Mouse (Mus musculus): Measurements from ENCODE around the gene Hist1h2af.

Gene Hist1h2af

DNA sequence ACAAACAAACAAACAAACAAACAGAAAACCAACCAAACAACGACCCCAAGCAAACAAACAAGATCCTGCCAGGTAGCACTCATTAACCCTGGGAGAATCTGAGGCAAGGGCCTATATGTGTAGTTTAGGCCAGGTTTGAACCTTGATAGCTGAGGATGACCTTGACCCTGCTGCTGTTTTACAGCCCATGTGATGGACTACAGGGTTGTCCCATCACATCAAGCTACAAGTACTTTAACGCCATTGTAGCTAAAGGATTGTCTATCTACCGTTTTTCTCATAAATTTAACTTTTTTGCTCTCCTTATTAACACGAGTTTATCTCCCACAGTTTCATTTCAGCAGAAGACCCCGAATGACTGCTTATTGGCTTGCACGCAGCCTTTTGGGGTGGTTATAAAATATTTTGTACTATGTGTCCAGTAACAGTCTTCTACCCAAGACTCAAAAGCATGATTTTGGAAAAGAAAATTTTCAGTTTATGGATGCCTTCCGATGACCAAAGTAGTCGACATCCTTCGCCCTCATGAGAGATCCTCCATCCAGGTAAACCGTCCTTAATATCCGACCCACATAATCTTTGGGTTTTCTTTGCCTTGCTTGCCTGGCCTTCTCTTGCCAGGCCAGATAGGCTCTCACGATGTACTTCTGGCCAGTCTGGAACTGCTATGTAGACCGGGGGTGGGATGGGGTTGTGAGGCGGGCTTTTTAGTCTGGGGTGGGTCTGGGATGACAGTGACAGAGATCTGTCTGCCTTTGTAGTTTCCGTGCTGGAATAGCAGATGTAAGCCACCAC lies 17.7 kb upstream of the Hist1h2af start:
- DNase-seq: no peak

DNA sequence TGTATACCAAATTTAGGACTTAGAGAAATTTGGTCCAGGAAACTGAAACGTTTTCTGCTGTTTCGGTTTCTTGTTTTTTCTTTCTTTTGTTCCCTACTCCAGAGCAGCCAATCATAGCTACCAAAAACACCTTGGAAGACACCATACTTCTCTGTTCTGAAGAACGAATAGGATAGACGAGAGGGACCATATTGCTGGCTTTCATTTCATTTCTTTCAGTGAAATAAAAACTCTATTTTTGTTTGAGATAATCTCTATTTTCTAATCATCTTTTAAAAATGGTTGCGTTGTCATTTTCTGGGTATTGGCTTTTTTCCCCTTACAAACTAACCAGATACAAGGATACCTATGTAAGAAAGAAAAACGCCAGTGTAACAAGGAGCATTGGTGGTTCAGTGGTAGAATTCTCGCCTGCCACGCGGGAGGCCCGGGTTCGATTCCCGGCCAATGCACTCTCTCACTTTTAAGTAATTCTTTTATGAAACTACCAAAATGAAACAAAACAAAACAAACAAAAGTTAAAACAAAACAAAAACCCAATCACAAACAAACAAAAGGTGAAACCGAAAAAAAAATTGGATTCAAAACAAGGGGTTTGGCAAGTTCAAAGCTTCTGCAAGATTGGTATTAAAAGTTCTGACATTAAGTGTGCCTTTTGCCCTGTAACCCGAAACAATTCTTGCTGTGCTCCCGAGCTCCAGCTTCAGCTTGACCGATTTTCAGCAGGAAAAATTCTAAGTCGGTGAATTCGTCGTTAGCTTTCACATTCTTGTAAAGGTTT lies 16.7 kb upstream of the Hist1h2af start:
- peak; percentile 81 for DNase-seq

DNA sequence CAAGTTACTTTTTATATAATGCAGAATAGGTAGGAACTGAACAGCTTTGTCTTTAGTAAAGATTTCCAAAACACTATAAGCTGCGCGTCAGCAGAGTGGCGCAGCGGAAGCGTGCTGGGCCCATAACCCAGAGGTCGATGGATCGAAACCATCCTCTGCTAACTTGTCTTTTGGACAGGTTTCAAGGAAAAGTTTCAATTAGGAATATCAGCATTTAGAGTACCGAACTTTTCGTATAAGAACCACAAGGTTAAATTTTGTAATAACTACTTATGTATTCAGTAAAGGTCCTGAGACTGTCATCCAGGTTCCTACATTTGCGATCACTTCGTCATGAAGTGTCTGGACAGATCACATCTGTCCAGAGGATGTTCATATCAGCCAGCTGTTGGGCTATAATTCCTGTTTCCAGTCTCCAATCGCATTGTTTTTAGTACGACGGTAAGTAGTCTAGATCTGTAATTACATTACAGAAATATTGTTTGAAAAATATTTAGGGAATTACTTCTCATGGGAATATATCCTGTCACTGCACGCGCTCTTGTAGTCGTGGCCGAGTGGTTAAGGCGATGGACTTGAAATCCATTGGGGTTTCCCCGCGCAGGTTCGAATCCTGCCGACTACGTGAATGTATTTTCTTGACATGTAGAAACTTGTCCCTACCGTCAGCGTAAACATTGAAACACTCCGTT lies 16.0 kb upstream of the Hist1h2af start:
- peak; percentile 93 for DNase-seq

DNA sequence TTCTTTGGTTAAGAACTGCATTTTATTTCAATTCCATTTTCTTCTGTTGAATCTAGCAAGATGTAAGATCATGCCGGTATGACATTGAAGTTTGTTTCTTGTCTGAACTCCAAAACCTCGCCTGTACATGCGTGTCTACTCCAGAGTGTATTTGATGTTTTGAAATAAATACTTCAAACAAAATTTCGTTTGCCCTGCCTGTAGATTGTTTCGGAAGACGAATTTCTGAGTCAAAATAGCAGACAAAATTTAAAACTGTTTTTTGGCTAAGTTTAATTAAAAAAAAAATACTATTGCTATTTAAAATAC lies 15.5 kb upstream of the Hist1h2af start:
- no peak for DNase-seq

DNA sequence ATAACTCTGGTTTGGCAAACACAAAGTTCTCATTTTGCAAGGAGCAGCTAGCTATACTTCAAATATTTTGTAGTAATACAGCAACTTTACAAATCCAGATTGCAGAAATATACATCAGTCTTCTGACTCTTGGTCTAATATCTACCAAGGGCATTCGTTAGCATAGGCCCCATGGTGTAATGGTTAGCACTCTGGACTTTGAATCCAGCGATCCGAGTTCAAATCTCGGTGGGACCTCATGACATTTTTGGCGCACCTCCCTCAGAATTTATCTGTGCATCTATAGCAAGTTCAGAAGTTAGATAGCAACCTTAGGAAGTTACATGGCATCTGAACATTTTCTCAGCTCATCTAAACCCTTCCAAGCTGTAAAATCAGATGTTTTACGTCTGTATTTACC lies 14.8 kb upstream of the Hist1h2af start:
- peak; percentile 85 for DNase-seq

DNA sequence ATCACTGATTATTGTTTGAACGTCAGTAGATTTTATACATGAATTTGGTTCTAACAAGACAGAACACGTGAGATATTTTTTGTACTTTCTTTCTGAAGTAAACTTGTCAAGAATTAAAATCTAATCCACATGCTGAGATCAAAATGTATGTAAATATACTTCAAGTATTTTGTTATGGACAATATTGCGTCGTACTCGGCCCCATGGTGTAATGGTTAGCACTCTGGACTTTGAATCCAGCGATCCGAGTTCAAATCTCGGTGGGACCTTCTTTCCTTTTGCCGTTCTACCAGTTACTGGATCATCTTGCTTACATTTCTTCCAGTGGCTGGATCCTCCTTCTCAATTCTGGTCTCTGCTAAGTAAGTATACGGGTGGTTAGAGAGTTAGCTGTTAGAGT lies 14.3 kb upstream of the Hist1h2af start:
- peak; percentile 81 for DNase-seq

DNA sequence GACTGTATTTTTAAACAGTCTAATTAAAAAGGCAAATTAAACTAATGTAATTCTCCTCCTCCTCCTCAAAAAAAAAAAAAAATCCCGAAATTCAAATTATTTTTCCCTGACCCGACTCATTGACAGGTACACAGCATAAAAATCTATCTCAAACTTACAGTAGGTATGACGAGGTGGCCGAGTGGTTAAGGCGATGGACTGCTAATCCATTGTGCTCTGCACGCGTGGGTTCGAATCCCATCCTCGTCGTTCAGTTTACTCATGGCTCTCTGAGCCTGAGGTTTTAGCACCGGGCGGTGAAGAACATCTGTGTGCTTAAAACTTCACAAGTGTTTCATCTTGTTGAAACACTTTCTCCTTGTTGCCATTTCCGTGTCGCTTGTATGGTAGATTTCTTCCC lies 12.0 kb upstream of the Hist1h2af start:
- peak; percentile 75 for DNase-seq

DNA sequence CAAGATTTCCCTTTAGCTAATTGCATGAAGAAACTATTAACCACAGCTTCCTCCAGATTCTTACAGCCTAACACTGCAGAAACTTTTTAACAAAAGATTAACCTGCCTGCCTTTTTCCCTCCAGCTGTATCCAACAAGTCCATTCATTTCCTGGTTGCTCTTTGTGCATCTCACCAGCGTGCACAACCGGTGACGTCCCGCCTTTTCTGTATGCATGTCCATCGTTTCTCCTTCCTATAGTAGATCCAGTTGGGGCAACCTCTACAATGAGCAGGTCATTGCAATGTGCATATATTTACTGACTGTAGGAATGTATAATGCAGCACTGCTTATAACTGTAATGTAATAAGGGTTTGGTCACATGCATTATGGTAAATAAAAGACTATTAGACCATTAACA lies 9.7 kb upstream of the Hist1h2af start:
- DNase-seq: no peak

DNA sequence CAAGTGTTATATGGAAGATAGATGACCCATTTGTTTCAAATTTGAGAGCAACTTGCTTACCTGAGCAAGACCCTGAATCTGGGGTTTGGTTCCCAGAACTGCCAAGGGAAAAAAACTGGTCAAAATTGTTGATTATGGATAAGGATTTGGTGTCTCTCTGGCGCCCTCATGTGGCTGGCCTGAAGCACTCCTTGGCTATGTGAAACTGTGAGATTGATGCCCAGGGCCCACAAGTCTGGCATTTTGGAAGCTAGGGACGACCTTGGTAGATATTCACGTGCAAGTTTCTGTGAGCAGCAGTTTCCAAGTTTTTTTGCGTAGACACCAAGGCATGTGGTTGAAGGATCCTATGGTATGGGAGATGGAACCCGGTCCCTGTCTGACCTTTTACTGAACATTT lies 9.1 kb upstream of the Hist1h2af start:
- DNase-seq: peak; percentile 66

DNA sequence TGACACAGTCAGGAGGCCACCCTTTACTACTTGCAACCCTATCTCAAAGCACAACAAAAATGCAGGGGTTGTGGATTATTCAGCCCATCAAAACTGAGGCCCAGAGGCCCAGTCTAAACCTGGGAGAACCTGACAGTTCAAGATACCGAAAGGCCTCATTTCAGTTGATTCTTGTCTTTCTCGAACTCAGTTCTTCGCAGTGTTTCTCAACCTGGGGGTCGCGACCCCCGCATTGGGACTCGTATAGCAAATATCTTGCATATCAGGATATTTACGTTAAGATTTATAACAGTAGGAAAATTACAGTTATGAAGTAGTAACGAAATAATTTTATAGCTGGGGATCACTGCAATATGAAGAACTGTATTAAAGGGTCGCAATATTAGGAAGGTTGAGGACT lies 7.8 kb upstream of the Hist1h2af start:
- DNase-seq: no peak

DNA sequence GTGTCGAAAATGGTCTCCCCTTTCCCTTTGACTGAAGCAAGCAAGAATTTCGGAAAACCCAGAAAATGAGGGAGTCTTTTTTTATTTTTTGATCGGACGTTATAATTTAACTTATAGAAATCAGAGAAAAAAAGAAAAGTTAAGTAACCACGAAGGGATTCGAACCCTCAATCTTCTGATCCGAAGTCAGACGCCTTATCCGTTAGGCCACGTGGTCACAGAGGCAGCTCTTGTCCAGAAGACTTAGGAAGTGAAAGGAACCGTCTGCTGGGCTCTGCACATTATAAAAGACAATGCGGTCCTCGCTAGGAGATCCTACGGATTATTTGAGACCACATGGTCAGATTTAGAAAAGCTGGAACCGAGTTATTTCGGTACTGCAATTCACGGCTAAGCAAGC lies 7.4 kb upstream of the Hist1h2af start:
- peak; percentile 91 for DNase-seq

DNA sequence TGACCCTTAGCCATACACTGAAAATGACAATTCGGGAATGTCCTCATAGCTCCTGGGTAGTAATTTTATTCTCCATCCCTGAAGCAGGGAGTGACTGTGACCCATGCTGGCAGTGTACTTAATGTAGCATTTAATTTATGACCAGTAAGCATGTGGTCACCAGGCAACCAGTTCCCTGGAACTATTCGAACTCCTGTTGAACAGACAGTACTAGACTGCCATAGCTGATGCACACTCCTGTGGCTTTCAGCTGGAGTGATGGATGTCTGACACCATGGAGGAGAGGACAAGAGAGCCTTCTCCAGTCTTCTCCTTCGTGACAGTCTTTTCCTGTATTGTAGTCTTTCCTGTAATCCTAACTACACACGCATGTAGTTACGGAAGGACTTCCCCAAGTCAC lies 4.7 kb upstream of the Hist1h2af start:
- no peak for DNase-seq

DNA sequence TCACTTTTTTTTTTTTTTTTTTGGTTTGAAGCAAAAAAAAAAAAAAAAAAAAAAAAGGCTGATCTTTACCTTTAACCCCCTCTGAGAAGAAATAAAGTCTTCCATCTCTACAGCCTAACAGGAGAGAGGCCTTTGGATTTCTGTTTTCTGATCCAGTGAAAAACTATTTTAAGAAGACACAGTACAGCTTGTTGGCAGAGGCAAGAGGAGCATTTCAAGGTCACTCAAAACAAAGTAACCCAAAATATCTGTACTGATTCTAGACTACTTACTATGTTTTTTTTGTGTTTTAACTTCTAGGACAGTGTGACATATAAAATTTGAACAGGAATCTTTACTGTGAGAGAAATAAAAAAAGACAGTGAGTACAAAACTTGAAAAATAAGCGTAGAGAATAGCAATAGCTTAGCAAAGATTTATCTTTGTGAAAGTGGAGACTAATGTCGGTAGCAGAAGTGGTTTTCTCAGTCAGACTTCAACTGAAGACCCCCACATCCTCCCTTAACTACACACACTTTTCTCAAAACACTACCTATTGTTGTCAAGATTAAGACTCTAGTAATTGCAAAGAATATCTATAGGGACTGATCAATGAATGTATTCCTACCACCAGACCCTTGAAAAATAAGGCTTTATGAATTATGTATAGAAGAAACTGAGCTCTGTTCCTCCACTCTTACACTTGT lies 4.1 kb upstream of the Hist1h2af start:
- no peak for DNase-seq

DNA sequence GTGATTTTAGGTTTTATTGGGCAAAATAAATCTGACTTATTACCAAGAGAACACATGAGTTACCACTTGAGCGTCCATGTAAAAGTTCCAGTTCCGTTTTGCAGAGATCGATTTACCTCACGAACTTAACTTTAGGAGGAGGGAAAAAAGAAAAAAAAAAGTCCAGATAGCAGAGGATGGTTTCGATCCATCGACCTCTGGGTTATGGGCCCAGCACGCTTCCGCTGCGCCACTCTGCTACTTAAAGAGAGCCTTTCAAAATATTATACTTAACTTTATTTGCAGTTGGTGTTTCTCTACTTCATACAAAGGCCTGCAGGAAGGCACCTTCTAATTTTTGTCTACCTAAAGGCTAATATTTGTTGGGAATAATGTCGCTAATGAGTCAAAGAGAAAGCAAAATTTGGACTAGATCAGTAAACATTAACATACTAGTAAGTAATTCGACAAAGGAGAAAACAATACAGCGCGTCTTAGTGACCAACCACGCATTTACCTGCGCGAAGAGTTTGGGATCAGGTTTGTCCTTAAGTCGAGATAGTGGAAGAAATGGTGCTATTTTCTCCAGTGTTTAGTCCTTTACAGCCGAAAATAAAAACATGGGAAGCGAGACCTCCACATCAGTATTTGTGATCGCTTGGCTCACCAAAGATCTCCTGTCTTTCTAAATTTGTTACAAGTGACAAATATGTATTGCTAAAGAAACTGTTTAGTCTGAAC lies 3.4 kb upstream of the Hist1h2af start:
- DNase-seq: peak; percentile 72

DNA sequence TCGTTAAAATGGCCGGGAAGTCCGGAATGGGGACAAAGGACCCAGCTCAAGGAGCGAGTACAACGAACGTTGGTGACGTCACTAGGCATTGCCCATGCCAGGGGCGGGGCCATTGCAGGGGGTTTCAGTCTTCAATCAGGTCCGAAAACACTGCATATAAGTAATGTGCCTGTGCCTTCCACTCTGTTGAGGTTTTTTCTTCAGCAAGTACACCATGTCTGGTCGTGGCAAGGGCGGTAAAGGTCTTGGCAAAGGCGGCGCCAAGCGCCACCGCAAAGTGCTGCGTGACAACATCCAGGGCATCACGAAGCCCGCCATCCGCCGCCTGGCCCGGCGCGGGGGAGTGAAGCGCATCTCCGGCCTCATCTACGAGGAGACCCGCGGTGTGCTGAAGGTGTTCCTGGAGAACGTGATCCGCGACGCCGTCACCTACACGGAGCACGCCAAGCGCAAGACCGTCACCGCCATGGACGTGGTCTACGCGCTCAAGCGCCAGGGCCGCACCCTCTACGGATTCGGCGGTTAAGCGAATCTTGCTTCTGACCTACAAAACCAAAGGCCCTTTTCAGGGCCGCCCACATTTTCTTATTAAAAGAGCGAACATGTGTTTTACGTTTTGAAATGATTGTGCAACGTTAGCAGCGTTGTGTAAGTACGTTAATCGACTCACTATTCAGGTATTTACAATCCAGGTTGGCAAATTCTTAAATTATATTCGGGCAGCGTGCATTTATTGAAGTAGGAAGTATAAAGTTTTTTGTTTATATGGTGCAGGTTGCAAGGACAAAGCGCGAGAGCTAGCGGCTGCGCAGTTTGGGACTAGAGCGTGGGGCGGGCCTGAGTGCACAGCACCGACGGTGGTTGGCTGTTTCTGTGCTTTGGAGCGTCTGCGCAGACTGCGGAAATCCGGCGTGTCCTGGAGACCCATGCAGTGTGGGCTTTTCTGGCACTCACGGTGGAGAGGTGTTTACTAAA lies 2.5 kb upstream of the Hist1h2af start, which contains the start of gene Hist1h4h:
Gene Hist1h4h, plus strand, starts transcription at position 150 of the 975 bp plus-strand sequence.
- DNase-seq: peak; percentile 97

DNA sequence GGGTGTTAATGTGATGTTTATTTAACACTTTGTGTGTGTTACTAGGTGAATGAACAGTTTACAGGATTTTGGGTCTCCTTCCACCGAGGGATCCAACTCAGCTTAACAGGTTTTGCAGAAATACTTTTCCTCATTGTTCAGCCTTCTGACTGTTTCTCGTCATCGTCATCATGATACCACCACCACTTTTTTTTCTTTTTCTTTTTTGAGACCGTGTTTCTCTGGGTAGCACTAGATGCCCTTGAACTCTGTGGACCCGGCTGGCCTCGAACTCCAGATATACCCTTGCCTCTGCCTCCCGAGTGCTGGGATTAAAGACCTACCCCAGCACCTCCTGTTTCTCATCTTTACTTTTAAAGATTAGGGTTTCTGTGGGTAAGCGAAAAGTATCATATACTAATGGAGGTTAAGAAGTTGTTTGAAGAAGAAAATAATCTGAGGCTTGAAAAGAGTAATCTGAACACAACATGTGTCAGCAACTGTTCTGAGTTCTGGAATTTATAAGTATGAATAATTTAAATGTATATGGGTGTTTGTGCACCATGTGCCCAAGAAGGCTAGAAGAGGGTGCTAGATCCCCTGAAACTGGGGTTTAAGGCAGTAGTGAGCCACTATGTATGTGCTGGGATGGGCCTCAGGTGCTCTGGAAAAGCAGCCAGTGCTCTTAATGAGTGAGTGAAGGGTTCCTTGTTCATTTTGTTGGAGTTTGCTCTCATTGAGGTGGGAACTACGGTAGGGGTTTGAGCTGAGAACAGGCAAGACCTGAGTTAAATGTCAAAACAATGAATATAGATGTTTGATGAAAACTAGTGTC lies 1.2 kb upstream of the Hist1h2af start:
- no peak for DNase-seq

DNA sequence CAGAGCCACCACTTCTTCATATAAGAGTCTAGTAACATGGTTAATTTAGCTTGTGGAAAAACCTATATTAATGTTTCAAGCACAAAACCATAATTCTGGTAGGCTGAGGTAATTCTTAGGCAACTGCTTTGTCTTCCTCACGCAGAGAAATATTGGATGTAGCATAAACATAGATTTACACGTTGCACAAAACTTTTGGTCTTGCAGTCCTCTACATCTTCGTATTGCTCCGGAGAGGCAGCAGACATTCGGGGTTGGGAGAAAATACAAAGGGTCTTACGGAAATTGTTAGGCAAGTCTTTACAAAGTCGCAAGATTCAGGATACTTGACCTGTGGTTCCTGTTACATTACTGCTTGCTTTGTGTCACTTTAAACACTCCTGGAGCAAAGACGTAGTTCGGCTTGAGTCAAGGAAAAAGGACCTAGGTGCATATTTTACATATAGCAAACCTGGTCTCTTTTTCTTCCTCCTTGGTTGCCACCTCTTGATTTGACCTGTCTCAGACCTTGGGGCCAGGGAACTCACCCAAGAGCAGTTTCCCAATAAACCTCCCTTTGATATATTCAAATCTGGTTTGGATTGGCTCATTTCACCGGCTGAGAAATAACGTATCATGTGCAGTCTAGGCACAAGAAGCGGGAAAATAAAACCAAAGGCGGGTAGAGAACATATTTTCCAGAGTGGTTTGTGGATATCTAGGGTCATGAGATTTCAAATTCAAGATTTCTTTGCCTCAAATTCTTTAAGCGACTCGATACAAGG lies 844 bp downstream of the Hist1h2af start:
- no peak for DNase-seq

DNA sequence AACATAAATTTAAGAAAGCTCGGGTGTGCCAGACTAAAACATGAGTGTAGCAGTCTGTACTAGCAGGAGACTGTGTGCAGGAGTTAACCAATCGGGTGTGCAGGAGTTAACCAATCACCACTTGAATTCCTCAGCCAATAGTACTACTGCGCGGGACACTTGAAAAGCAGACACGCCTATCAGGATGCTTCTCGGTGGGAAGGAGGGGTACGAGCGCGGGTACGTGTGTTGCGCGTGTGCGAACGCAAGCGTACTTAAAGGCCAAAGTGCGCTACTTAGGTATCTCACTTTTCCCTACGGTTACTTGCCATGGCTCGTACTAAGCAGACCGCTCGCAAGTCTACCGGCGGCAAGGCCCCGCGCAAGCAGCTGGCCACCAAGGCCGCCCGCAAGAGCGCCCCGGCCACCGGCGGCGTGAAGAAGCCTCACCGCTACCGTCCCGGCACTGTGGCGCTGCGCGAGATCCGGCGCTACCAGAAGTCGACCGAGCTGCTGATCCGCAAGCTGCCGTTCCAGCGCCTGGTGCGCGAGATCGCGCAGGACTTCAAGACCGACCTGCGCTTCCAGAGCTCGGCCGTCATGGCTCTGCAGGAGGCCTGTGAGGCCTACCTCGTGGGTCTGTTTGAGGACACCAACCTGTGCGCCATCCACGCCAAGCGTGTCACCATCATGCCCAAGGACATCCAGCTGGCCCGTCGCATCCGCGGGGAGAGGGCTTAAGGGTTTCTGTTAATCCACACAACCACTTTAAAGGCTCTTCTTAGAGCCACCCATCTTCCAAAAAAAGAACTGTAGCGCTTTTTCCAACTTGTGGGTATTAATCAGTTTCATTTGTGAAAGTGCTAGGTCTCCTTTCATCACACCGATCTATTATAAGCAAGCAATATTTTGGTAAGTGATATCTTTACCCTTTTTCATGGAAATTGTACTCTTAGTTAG lies 1.7 kb downstream of the Hist1h2af start, which contains the start of gene Hist1h3g:
Gene Hist1h3g, plus strand, starts transcription at position 286 of the 939 bp plus-strand sequence.
- peak; percentile 78 for DNase-seq
